Mouse (Mus musculus) liver, embryonic 13.5 days (tissue): ENCODE measurements around the gene Tgfbr2. TPM values are rescaled to one million over a fixed set of nuclear protein-coding genes. Genes with fewer than 3 reads are reported as not detected.

ENCODE experiments used
- ATAC-seq: fragments of 200-750 bp; cut with Nextera tagmentation; 2 replicates; pipeline ENCODE4 v1.8.0; 2017; ENCODE audit warnings: low read depth, mild to moderate bottlenecking, moderate number of reproducible peaks, moderate library complexity
- DNase-seq: peaks from one replicate; pipeline ENCODE4 v3.0.0; 2022
- H3K27ac ChIP-seq: fragments of 300-500 bp; sonication (generic); 2 replicates; pipeline ENCODE4 v1.5.1; 2015; ENCODE audit warnings: moderate library complexity, mild to moderate bottlenecking, inconsistent platforms
- H3K27me3 ChIP-seq: fragments of 300-500 bp; sonication (generic); 2 replicates; pipeline ENCODE4 v1.6.1; 2015; ENCODE audit warnings: mild to moderate bottlenecking, inconsistent platforms
- H3K36me3 ChIP-seq: fragments of 300-500 bp; sonication (generic); 2 replicates; pipeline ENCODE4 v1.6.1; 2015; ENCODE audit warnings: mild to moderate bottlenecking, inconsistent platforms
- H3K4me1 ChIP-seq: fragments of 300-500 bp; sonication (generic); replicated peaks from 2 replicates; pipeline ENCODE4 v1.6.1; 2015; ENCODE audit warnings: inconsistent platforms
- H3K4me2 ChIP-seq: fragments of 300-500 bp; sonication (generic); 2 replicates; pipeline ENCODE4 v1.6.1; 2015; ENCODE audit warnings: inconsistent platforms, mild to moderate bottlenecking, moderate library complexity
- H3K4me3 ChIP-seq: fragments of 300-500 bp; sonication (generic); replicated peaks from 2 replicates; pipeline ENCODE4 v1.5.1; 2015; ENCODE audit warnings: mild to moderate bottlenecking, inconsistent platforms
- H3K9ac ChIP-seq: fragments of 300-500 bp; sonication (generic); 2 replicates; pipeline ENCODE4 v1.6.1; 2015; ENCODE audit warnings: mild to moderate bottlenecking, inconsistent platforms
- H3K9me3 ChIP-seq: fragments of 300-500 bp; sonication (generic); replicated peaks from 2 replicates; pipeline ENCODE4 v1.6.1; 2016; ENCODE audit warnings: inconsistent platforms
- WGBS: fragments of 180-500 bp; shearing (Covaris S2); methylation state at CpG from one replicate; pipeline ENCODE4 v1.1.7; 2015; ENCODE audit not compliant: insufficient replicate concordance; 5-methylcytosine and 5-hydroxymethylcytosine counted together
- polyA plus RNA-seq: library from polyadenylated mRNA; unstranded; fragments of >200 nt; fragmentation: Nextera tagmentation; extraction: Ambion mirVana; gene quantifications from 2 replicates; pipeline ENCODE4 v1.2.1, GENCODE M21; 2015

The Tgfbr2 gene
- polyA plus RNA-seq, 1 experiment from 2014 or later: 4.0 TPM

- Histone ChIP-seq H3K36me3 (0 out of 2 replicates have a peak, but pooled peaks cover 16% of the 10 kb centered on the region), H3K9me3 (no peaks in the 10 kb centered on the region), H3K4me3 (no peak overlapping the region), H3K4me2 (no peak overlapping the region), H3K27me3 (no peaks in the 10 kb centered on the region), H3K4me1 (peaks cover 30% of the 10 kb centered on the region), H3K9ac (no peak overlapping the region), H3K27ac (no peak overlapping the region)
- DNase-seq (no peak), ATAC-seq (no peak)
- 55% methylated on average over 6 of the region's 6 CpGs for WGBS
Observed at GRCm38 (mm10) chr9:116133312-116133980, 41.7 kb downstream of the Tgfbr2 start.

- DNase-seq (no peak), ATAC-seq (no peak)
- H3K27ac ChIP-seq: no peak overlapping the region
- no peak overlapping the region for H3K4me3 ChIP-seq
- peaks cover 30% of the 10 kb centered on the region for H3K36me3 ChIP-seq
- no peaks in the 10 kb centered on the region for H3K27me3 ChIP-seq
- 68% methylated on average over 3 of the region's 3 CpGs for WGBS
- no peaks in the 10 kb centered on the region for H3K9me3 ChIP-seq
- H3K9ac ChIP-seq: no peak overlapping the region
- peaks cover 5% of the 10 kb centered on the region; the same call in 1 of the 2 replicates for H3K4me1 ChIP-seq
- H3K4me2 ChIP-seq: no peak overlapping the region
Observed at GRCm38 (mm10) chr9:116128886-116129285, 46.3 kb downstream of the Tgfbr2 start.

DNA sequence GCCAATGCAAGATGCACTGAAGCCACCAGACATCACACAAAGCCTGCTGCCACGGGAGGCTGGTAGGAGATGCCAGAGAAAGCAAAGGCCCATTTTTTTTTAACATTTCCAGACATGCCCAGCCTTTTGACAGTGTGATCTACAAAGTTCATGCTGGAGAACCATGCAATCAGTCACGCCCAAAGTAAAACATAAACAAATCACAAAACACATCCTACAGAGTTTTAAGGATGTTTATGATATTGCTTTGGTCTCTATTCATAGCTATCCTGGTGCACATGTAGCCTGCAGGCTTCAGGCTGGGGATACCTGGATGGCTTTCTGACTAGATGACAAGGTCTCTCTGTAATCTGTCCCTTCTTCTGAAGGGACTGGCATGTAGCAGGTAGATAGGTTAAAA is 46.8 kb downstream of the Tgfbr2 start:
- Histone ChIP-seq H3K4me3 (no peak overlapping the region), H3K4me2 (no peak overlapping the region), H3K4me1 (peaks cover 5% of the 10 kb centered on the region; the same call in 1 of the 2 replicates), H3K9me3 (no peaks in the 10 kb centered on the region), H3K27ac (no peak overlapping the region), H3K36me3 (peaks cover 30% of the 10 kb centered on the region), H3K9ac (no peak overlapping the region), H3K27me3 (no peaks in the 10 kb centered on the region)
- 54% methylated on average over 2 of the region's 2 CpGs for WGBS
- no peak for ATAC-seq
- no peak for DNase-seq

- 72% methylated on average over 4 of the region's 4 CpGs for WGBS
- Histone ChIP-seq H3K27me3 (no peaks in the 10 kb centered on the region), H3K4me1 (peaks cover 15% of the 10 kb centered on the region), H3K27ac (no peak overlapping the region), H3K9ac (no peak overlapping the region), H3K4me2 (no peak overlapping the region), H3K36me3 (peaks cover 30% of the 10 kb centered on the region), H3K9me3 (no peaks in the 10 kb centered on the region), H3K4me3 (no peak overlapping the region)
- ATAC-seq (no peak), DNase-seq (no peak)
Observed at GRCm38 (mm10) chr9:116126494-116126893, 48.7 kb downstream of the Tgfbr2 start.

GRCm38 (mm10) chr9:116122969-116123589 is 52.1 kb downstream of the Tgfbr2 start:
- no peaks in the 10 kb centered on the region for H3K9me3 ChIP-seq
- no peak overlapping the region for H3K27ac ChIP-seq
- H3K4me1 ChIP-seq: peaks cover 10% of the 10 kb centered on the region
- H3K4me3 ChIP-seq: no peak overlapping the region
- no peak for DNase-seq
- H3K27me3 ChIP-seq: no peaks in the 10 kb centered on the region
- 23% methylated on average over 9 of the region's 9 CpGs for WGBS
- peak; percentile 42; the same call in 1 of the 2 replicates for ATAC-seq
- peaks cover 15% of the 10 kb centered on the region for H3K36me3 ChIP-seq
- H3K4me2 ChIP-seq: no peak overlapping the region
- no peak overlapping the region for H3K9ac ChIP-seq

- ATAC-seq (no peak), DNase-seq (no peak)
- H3K27me3 ChIP-seq: no peaks in the 10 kb centered on the region
- no peak overlapping the region for H3K4me3 ChIP-seq
- H3K9me3 ChIP-seq: no peaks in the 10 kb centered on the region
- no peak overlapping the region for H3K4me2 ChIP-seq
- no peak overlapping the region for H3K9ac ChIP-seq
- peaks cover 12% of the 10 kb centered on the region for H3K36me3 ChIP-seq
- peaks cover 10% of the 10 kb centered on the region for H3K4me1 ChIP-seq
- WGBS: 61% methylated on average over 6 of the region's 6 CpGs
- H3K27ac ChIP-seq: no peak overlapping the region
Observed at GRCm38 (mm10) chr9:116122544-116122943, 52.6 kb downstream of the Tgfbr2 start.

DNA sequence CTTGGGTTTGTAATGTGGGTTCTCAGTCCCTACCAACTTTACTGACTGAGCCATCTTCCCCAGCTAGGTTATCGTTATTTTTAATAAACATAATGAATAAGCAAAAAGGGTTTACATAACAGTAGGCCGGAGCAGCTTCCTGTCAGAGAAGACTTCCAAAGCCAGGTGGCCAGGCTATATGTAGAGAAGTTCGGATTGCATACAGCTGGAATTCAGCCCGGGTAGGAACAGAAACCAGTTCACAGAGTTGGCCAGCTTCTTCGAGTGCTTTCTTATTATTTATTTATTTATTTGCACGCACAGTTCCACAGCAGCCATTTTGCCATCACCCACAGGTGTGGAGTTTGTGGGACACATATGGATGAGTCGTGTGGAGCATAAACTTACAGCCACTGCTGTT is 53.7 kb downstream of the Tgfbr2 start:
- H3K9me3 ChIP-seq: no peaks in the 10 kb centered on the region
- H3K27ac ChIP-seq: no peak overlapping the region
- H3K4me3 ChIP-seq: no peak overlapping the region
- no peak overlapping the region for H3K4me2 ChIP-seq
- no peaks in the 10 kb centered on the region for H3K27me3 ChIP-seq
- ATAC-seq (no peak), DNase-seq (no peak)
- no peak overlapping the region for H3K9ac ChIP-seq
- peaks cover 10% of the 10 kb centered on the region for H3K4me1 ChIP-seq
- H3K36me3 ChIP-seq: peaks cover 10% of the 10 kb centered on the region; the same call in 1 of the 2 replicates
- WGBS: 72% methylated on average over 7 of the region's 7 CpGs

- no peak for DNase-seq
- ATAC-seq: no peak
- H3K4me3 ChIP-seq: no peak overlapping the region
- H3K27ac ChIP-seq: no peak overlapping the region
- H3K9me3 ChIP-seq: no peaks in the 10 kb centered on the region
- H3K27me3 ChIP-seq: no peaks in the 10 kb centered on the region
- no peak overlapping the region for H3K9ac ChIP-seq
- H3K4me1 ChIP-seq: peaks cover 10% of the 10 kb centered on the region
- H3K36me3 ChIP-seq: 0 out of 2 replicates have a peak, but pooled peaks cover 5% of the 10 kb centered on the region
- H3K4me2 ChIP-seq: no peak overlapping the region
- 67% methylated on average over 7 of the region's 7 CpGs for WGBS
Observed at GRCm38 (mm10) chr9:116119990-116120389, 55.2 kb downstream of the Tgfbr2 start.

- Histone ChIP-seq H3K27me3 (no peaks in the 10 kb centered on the region), H3K27ac (no peak overlapping the region), H3K9ac (no peak overlapping the region), H3K4me2 (no peak overlapping the region), H3K4me1 (peaks cover 16% of the 10 kb centered on the region), H3K4me3 (no peak overlapping the region), H3K9me3 (no peaks in the 10 kb centered on the region), H3K36me3 (0 out of 2 replicates have a peak, but pooled peaks cover 5% of the 10 kb centered on the region)
- ATAC-seq: no peak
- 66% methylated on average over 8 of the region's 8 CpGs for WGBS
- no peak for DNase-seq
Observed at GRCm38 (mm10) chr9:116118332-116118872, 56.8 kb downstream of the Tgfbr2 start.

GRCm38 (mm10) chr9:116115875-116116274 is 59.3 kb downstream of the Tgfbr2 start:
- no peak overlapping the region for H3K27ac ChIP-seq
- no peaks in the 10 kb centered on the region for H3K27me3 ChIP-seq
- no peak overlapping the region for H3K9ac ChIP-seq
- no peak overlapping the region for H3K4me2 ChIP-seq
- peaks cover 20% of the 10 kb centered on the region for H3K4me1 ChIP-seq
- H3K9me3 ChIP-seq: no peaks in the 10 kb centered on the region
- WGBS: 66% methylated on average over 7 of the region's 7 CpGs
- H3K4me3 ChIP-seq: no peak overlapping the region
- ATAC-seq (no peak), DNase-seq (no peak)
- 0 out of 2 replicates have a peak, but pooled peaks cover 5% of the 10 kb centered on the region for H3K36me3 ChIP-seq

DNA sequence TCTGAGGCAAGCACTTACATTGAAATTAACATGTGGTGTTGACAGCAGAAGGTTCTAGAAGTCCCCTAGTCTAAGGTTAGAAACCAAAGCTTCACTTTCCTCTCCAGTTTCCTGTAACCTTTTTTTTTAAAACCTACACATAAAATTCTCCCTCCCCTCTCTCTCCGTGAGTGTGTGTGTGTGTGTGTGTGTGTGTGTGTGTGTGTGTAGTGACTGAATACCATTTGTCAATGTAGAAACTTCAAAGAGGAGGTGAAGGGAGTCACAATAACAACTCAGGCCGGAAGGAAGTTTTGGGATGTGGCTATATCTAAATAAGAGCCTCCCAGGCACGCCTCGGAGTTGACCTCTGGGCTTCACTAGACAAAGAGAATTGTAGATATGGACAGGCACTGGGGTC is 60.8 kb downstream of the Tgfbr2 start:
- DNase-seq (no peak), ATAC-seq (no peak)
- peaks cover 15% of the 10 kb centered on the region for H3K36me3 ChIP-seq
- peaks cover 23% of the 10 kb centered on the region for H3K4me1 ChIP-seq
- H3K9me3 ChIP-seq: no peaks in the 10 kb centered on the region
- WGBS: 40% methylated on average over 4 of the region's 4 CpGs
- no peak overlapping the region for H3K9ac ChIP-seq
- H3K27me3 ChIP-seq: no peaks in the 10 kb centered on the region
- no peak overlapping the region for H3K27ac ChIP-seq
- H3K4me3 ChIP-seq: no peak overlapping the region
- H3K4me2 ChIP-seq: no peak overlapping the region
